Mouse (Mus musculus): ENCODE measurements around the gene Traip. TPM values are rescaled to one million over a fixed set of nuclear protein-coding genes. Genes with fewer than 3 reads are reported as not detected.

The Traip gene
- polyA plus RNA-seq, 1 experiment from 2014 or later: 41.7 TPM

DNA sequence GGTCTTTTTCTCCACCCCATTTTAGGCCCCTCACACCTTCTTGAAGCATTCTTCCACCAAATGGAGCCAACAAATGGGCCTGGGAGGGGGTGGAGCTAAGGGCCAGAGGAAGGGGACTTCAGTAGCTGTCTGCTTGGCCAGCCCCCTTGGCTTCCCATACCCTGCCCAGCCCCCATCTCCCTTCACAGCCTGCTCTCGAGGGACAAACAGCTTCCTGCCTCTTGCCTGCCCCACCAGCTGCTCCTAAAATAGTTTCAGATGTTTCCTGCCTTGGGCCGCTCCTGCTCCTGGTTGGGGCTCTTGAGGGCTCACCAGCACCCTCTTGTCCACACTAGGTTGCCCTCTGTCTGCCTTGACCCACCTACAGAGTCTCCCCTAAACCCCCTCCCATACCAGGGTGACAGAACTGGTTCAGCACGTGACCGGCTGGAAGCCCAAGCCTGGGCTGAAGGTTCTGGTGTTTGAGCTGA is 33.5 kb downstream of the Traip start:
- WGBS: 44% methylated on average over 4 of the region's 4 CpGs
- H3K27me3 ChIP-seq (ENCODE audit: low read depth, poor library complexity, severe bottlenecking): peaks cover 39% of the 10 kb centered on the region
- H3K36me3 ChIP-seq: no peaks in the 10 kb centered on the region
- peak overlapping the region; percentile 75 for H3K27ac ChIP-seq (replicated peaks)
- DNase-seq (ENCODE audit: low spot score): peak; percentile 42
- H3K9me3 ChIP-seq (replicated peaks): no peaks in the 10 kb centered on the region
- peaks cover 56% of the 10 kb centered on the region for H3K4me1 ChIP-seq
- peak overlapping the region; percentile 32 for H3K4me3 ChIP-seq

DNA sequence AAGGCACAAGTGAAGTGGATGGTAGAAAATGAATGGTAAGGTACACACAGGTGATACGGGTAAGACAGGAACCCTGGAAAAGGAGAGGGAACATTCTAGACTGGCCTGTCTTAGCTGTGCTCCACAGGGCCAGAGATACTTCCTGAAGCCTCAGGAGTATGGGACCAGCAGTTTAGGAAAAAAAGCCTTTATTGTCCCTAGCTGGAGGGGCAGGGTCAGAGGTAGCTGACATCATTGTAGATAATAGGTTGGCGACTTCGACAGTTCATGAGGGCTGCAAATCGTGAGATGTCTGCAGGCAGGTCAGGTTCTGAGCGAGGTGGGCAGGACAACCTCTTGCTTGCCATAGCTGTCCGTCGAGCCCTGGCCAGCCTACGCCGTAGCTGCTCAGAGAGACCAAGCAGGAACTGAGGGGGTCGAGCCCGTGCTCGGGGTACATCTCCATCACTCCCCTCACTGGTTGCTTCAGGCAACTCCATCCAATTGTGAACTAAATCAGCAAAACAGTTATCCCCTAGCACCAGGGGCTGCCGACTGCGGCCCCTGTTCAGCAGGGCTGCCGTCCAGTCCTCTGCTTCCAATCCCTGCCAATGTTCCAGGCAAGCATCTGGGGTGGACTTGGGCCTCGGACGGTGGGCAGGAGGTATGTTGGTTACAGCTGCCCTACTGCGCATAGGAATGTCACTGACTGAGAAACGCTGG is 34.3 kb downstream of the Traip start:
- H3K27me3 ChIP-seq (ENCODE audit: low read depth, poor library complexity, severe bottlenecking): peaks cover 39% of the 10 kb centered on the region
- H3K4me1 ChIP-seq: peaks cover 56% of the 10 kb centered on the region
- no peaks in the 10 kb centered on the region for H3K9me3 ChIP-seq (replicated peaks)
- 73% methylated on average over 19 of the region's 19 CpGs for WGBS
- H3K4me3 ChIP-seq: peak overlapping the region; percentile 68
- DNase-seq (ENCODE audit: low spot score): no peak
- H3K36me3 ChIP-seq: no peaks in the 10 kb centered on the region
- H3K27ac ChIP-seq (replicated peaks): peak overlapping the region; percentile 75

- Histone ChIP-seq H3K27me3 (ENCODE audit: low read depth, poor library complexity, severe bottlenecking) (peaks cover 39% of the 10 kb centered on the region), H3K36me3 (no peaks in the 10 kb centered on the region), H3K4me1 (peaks cover 56% of the 10 kb centered on the region), H3K4me3 (peak overlapping the region; percentile 68), H3K9me3 (replicated peaks) (no peaks in the 10 kb centered on the region), H3K27ac (replicated peaks) (peak overlapping the region; percentile 75)
- 55% methylated on average over 9 of the region's 9 CpGs for WGBS
- no peak for DNase-seq (ENCODE audit: low spot score)
Observed at GRCm38 (mm10) chr9:107984754-107985055, 34.8 kb downstream of the Traip start.

- Histone ChIP-seq H3K4me3 (peak within 1 kb of the TSS; percentile 68), H3K27ac (replicated peaks) (peak within 1 kb of the TSS; percentile 75), H3K36me3 (no peaks in the 10 kb centered on the region), H3K27me3 (ENCODE audit: low read depth, poor library complexity, severe bottlenecking) (peaks cover 39% of the 10 kb centered on the region), H3K4me1 (peaks cover 56% of the 10 kb centered on the region), H3K9me3 (replicated peaks) (no peaks in the 10 kb centered on the region)
- under 1% methylated on average over 58 of the region's 58 CpGs for WGBS
- DNase-seq (ENCODE audit: low spot score): peak; percentile 86
Observed at GRCm38 (mm10) chr9:107985131-107986119, 35.5 kb downstream of the Traip start, which contains the start of gene Inka1. Gene Inka1, minus strand, starts transcription at chr9:107985879.

DNA sequence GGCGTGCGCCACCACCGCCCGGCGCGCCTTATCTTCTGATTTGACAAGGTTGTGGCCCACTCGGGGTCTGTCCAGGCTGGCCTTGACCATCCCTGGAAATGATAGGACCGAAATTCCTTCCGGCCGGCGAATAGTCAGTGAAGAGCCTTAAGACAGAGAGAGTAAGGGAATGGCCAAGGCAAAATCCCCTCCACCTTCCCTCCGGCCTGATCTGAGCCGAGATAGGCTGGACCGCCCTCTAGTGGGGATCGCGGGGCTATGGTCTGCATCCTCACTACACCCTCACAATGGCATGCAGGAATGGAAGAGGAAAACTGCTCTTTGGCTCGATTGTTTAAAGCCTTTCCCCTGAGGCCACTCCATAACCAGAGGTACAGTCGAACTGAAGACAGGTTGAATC is 36.4 kb downstream of the Traip start:
- Histone ChIP-seq H3K4me1 (peaks cover 50% of the 10 kb centered on the region), H3K27me3 (ENCODE audit: low read depth, poor library complexity, severe bottlenecking) (peaks cover 39% of the 10 kb centered on the region), H3K4me3 (peak overlapping the region; percentile 68), H3K9me3 (replicated peaks) (no peaks in the 10 kb centered on the region), H3K27ac (replicated peaks) (no peak overlapping the region), H3K36me3 (no peaks in the 10 kb centered on the region)
- WGBS: 6% methylated on average over 18 of the region's 18 CpGs
- peak; percentile 84 for DNase-seq (ENCODE audit: low spot score)

GRCm38 (mm10) chr9:107987950-107988349 is 38.0 kb downstream of the Traip start:
- DNase-seq (ENCODE audit: low spot score): no peak
- Histone ChIP-seq H3K4me1 (peaks cover 34% of the 10 kb centered on the region), H3K4me3 (no peak overlapping the region), H3K27me3 (ENCODE audit: low read depth, poor library complexity, severe bottlenecking) (peaks cover 34% of the 10 kb centered on the region), H3K9me3 (replicated peaks) (no peaks in the 10 kb centered on the region), H3K36me3 (no peaks in the 10 kb centered on the region), H3K27ac (replicated peaks) (no peak overlapping the region)
- WGBS: 76% methylated on average over 3 of the region's 3 CpGs

DNA sequence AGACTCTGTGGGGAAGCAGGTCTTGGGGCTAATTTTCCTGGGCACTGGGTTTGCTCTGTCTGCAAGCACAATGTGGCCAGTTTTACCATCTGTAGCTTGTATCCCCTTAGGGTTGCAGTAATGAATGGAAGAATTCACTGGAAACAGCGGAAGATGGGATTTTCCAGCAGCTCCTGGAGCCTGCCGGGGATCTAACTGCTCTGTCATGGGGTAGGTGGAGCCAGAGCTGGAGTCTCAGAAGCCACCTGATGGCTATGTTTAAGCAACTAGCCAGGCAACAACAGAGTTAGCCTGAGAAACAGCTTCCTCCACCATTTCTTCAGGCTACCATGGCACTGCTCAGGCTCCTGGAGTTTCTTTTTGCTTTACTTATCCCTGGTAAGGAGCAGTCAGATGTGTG is 42.3 kb downstream of the Traip start, which contains the start of gene Cdhr4:
Cdhr4 (plus strand) TSS at position 301 of the 400 bp plus-strand sequence.
- Histone ChIP-seq H3K9me3 (replicated peaks) (no peaks in the 10 kb centered on the region), H3K4me3 (no peak within 1 kb of the TSS), H3K36me3 (no peaks in the 10 kb centered on the region), H3K27me3 (ENCODE audit: low read depth, poor library complexity, severe bottlenecking) (peaks cover 2% of the 10 kb centered on the region; the same call in 1 of the 2 replicates), H3K4me1 (no peaks in the 10 kb centered on the region; the same call in 1 of the 2 replicates), H3K27ac (replicated peaks) (no peak within 1 kb of the TSS)
- 82% methylated on average over 2 of the region's 2 CpGs for WGBS
- DNase-seq (ENCODE audit: low spot score): no peak

- Histone ChIP-seq H3K36me3 (no peaks in the 10 kb centered on the region), H3K4me1 (no peaks in the 10 kb centered on the region; the same call in 1 of the 2 replicates), H3K27ac (replicated peaks) (no peak overlapping the region), H3K9me3 (replicated peaks) (no peaks in the 10 kb centered on the region), H3K4me3 (no peak overlapping the region), H3K27me3 (ENCODE audit: low read depth, poor library complexity, severe bottlenecking) (no peaks in the 10 kb centered on the region)
- DNase-seq (ENCODE audit: low spot score): no peak
- WGBS: 85% methylated on average over 11 of the region's 11 CpGs
Observed at GRCm38 (mm10) chr9:107993013-107993412, 43.1 kb downstream of the Traip start.

DNA sequence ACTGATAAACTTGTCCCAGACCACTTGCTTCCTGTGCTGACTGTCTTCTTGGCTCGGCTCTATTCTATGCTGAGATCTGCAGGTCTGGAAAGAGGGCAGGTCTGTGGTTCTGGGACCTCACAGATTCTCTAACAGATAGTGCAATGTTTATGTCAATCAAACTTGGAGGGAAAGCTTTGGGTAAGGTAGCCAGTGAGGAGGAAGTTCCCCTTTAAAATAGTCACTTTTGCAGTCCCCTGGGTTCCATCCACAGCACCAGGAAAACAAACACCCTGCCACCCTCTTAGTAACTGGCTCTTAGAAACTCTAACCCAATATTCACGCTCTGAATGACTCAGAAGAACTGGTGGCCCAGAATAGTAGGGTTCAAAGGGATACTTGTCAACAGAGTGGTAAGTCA is 44.5 kb downstream of the Traip start:
- H3K27me3 ChIP-seq (ENCODE audit: low read depth, poor library complexity, severe bottlenecking): no peaks in the 10 kb centered on the region
- 82% methylated on average over 2 of the region's 2 CpGs for WGBS
- DNase-seq (ENCODE audit: low spot score): no peak

GRCm38 (mm10) chr9:107995513-107995912 is 45.6 kb downstream of the Traip start:
- DNase-seq (ENCODE audit: low spot score): no peak
- Histone ChIP-seq H3K4me1 (no peaks in the 10 kb centered on the region), H3K27me3 (ENCODE audit: low read depth, poor library complexity, severe bottlenecking) (no peaks in the 10 kb centered on the region), H3K4me3 (no peak overlapping the region), H3K9me3 (replicated peaks) (no peaks in the 10 kb centered on the region), H3K27ac (replicated peaks) (no peak overlapping the region), H3K36me3 (no peaks in the 10 kb centered on the region)
- WGBS: 93% methylated on average over 21 of the region's 21 CpGs

More for the DNA sequence above, 44.5 kb downstream of the Traip start:
- H3K9me3 ChIP-seq (replicated peaks): no peaks in the 10 kb centered on the region
- H3K27ac ChIP-seq (replicated peaks): no peak overlapping the region
- no peak overlapping the region for H3K4me3 ChIP-seq
- H3K36me3 ChIP-seq: no peaks in the 10 kb centered on the region
- no peaks in the 10 kb centered on the region; the same call in 1 of the 2 replicates for H3K4me1 ChIP-seq

- H3K4me1 ChIP-seq: no peaks in the 10 kb centered on the region
- no peaks in the 10 kb centered on the region for H3K27me3 ChIP-seq (ENCODE audit: low read depth, poor library complexity, severe bottlenecking)
- H3K9me3 ChIP-seq (replicated peaks): no peaks in the 10 kb centered on the region
- DNase-seq (ENCODE audit: low spot score): no peak
- no peak within 1 kb of the TSS for H3K4me3 ChIP-seq
- no peak within 1 kb of the TSS for H3K27ac ChIP-seq (replicated peaks)
- WGBS: 89% methylated on average over 5 of the region's 5 CpGs
- no peaks in the 10 kb centered on the region for H3K36me3 ChIP-seq
Observed at GRCm38 (mm10) chr9:107996049-107996448, 46.1 kb downstream of the Traip start, which contains the start of gene Gm20662. Gene Gm20662, plus strand, starts transcription at chr9:107996349.

- H3K4me1 ChIP-seq: peaks cover 31% of the 10 kb centered on the region
- peak; percentile 99 for DNase-seq (ENCODE audit: low spot score)
- no peaks in the 10 kb centered on the region for H3K27me3 ChIP-seq (ENCODE audit: low read depth, poor library complexity, severe bottlenecking)
- WGBS: under 1% methylated on average over 51 of the region's 51 CpGs
- peak within 1 kb of the TSS; percentile 97 for H3K4me3 ChIP-seq
- H3K36me3 ChIP-seq: peaks cover 11% of the 10 kb centered on the region
- peak within 1 kb of the TSS; percentile 96 for H3K27ac ChIP-seq (replicated peaks)
- no peaks in the 10 kb centered on the region for H3K9me3 ChIP-seq (replicated peaks)
Observed at GRCm38 (mm10) chr9:108001922-108002770, 52.2 kb downstream of the Traip start, which contains the start of gene Ip6k1. Gene Ip6k1, plus strand, starts transcription at chr9:108002501.
